Mouse (Mus musculus): Measurements from ENCODE around the gene Uts2.

The Uts2 gene

GRCm38 (mm10) chr4:150996797-150997196 lies at the start of gene Uts2:
Uts2 (plus strand) TSS chr4:150997097.
- no peak for DNase-seq (ENCODE audit: low read depth)

GRCm38 (mm10) chr4:150950972-150951371 lies 45.9 kb upstream of the Uts2 start:
- DNase-seq (ENCODE audit: low read depth), result peak; percentile 66

GRCm38 (mm10) chr4:150956369-150957105 lies 40.4 kb upstream of the Uts2 start:
- no peak for DNase-seq (ENCODE audit: low read depth)

- no peak for DNase-seq (ENCODE audit: low read depth)
These were observed 39.8 kb upstream of the Uts2 start for GRCm38 (mm10) chr4:150957106-150957458.

GRCm38 (mm10) chr4:150958536-150958935 lies 38.4 kb upstream of the Uts2 start:
- no peak for DNase-seq (ENCODE audit: low read depth)

- no peak for DNase-seq (ENCODE audit: low read depth)
These were observed 34.7 kb upstream of the Uts2 start for GRCm38 (mm10) chr4:150962231-150962630.

- DNase-seq (ENCODE audit: low read depth), result no peak
These were observed 33.2 kb upstream of the Uts2 start for GRCm38 (mm10) chr4:150963711-150964110.

GRCm38 (mm10) chr4:150964635-150965554 lies 32.0 kb upstream of the Uts2 start:
- peak; percentile 98 for DNase-seq (ENCODE audit: low read depth)

GRCm38 (mm10) chr4:150965555-150965951 lies 31.3 kb upstream of the Uts2 start:
- DNase-seq (ENCODE audit: low read depth), result peak; percentile 72

- peak; percentile 89 for DNase-seq (ENCODE audit: low read depth)
These were observed 30.3 kb upstream of the Uts2 start for GRCm38 (mm10) chr4:150966556-150966955.

GRCm38 (mm10) chr4:150968956-150969355 lies 27.9 kb upstream of the Uts2 start:
- DNase-seq (ENCODE audit: low read depth), result no peak

GRCm38 (mm10) chr4:150973264-150973663 lies 23.6 kb upstream of the Uts2 start:
- DNase-seq (ENCODE audit: low read depth), result no peak

- no peak for DNase-seq (ENCODE audit: low read depth)
These were observed 21.8 kb upstream of the Uts2 start for GRCm38 (mm10) chr4:150975145-150975544.

GRCm38 (mm10) chr4:150978156-150978910 lies 18.6 kb upstream of the Uts2 start:
- DNase-seq (ENCODE audit: low read depth), result no peak

GRCm38 (mm10) chr4:150979455-150979854 lies 17.4 kb upstream of the Uts2 start:
- DNase-seq (ENCODE audit: low read depth), result no peak

GRCm38 (mm10) chr4:150980153-150980552 lies 16.7 kb upstream of the Uts2 start:
- DNase-seq (ENCODE audit: low read depth), result no peak

- DNase-seq (ENCODE audit: low read depth), result peak; percentile 75
These were observed 6.7 kb upstream of the Uts2 start for GRCm38 (mm10) chr4:150990148-150990547.

- no peak for DNase-seq (ENCODE audit: low read depth)
These were observed 1.7 kb downstream of the Uts2 start for GRCm38 (mm10) chr4:150998626-150999025.

GRCm38 (mm10) chr4:151001397-151001796 lies 4.5 kb downstream of the Uts2 start:
- DNase-seq (ENCODE audit: low read depth), result peak; percentile 63

- peak; percentile 77 for DNase-seq (ENCODE audit: low read depth)
These were observed 8.9 kb downstream of the Uts2 start for GRCm38 (mm10) chr4:151005656-151006318.

- DNase-seq (ENCODE audit: low read depth), result peak; percentile 88
These were observed 10.0 kb downstream of the Uts2 start for GRCm38 (mm10) chr4:151006945-151007344.

- DNase-seq (ENCODE audit: low read depth), result no peak
These were observed 13.4 kb downstream of the Uts2 start for GRCm38 (mm10) chr4:151010316-151010715.

Data from induced T-regulatory cell, adult 2 months (primary cell).